Mouse (Mus musculus): ENCODE results near the gene Trex1. TPM values are rescaled to one million over a fixed set of nuclear protein-coding genes. Genes with fewer than 3 reads are reported as not detected.
A peak's percentile ranks its signal among the peaks of the same experiment; 100 is the strongest.

Gene Trex1
- polyA plus RNA-seq, 1 experiment from 2014 or later = 13.0 TPM

GRCm38 (mm10) chr9:109093786-109094552, 34.4 kb upstream of the Trex1 start:
- peak; percentile 3; the same call in 1 of the 2 replicates for ATAC-seq
- Histone ChIP-seq H3K27me3 (replicated peaks; ENCODE audit: control insufficient read depth, insufficient read depth, low read length) (no peaks in the 10 kb centered on the region), H3K4me1 (ENCODE audit: control insufficient read depth, insufficient read depth, low read length) (peaks cover 41% of the 10 kb centered on the region), H3K9me3 (ENCODE audit: control insufficient read depth, low read length) (no peaks in the 10 kb centered on the region), H3K27ac (ENCODE audit: low read length) (peak overlapping the region; percentile 8), H3K4me3 (ENCODE audit: low read length) (peak overlapping the region; percentile 70), H3K9ac (ENCODE audit: low read depth, low read length) (peak overlapping the region; percentile 85; the same call in 1 of the 2 replicates), H3K36me3 (ENCODE audit: control insufficient read depth, insufficient read depth, low read length) (peaks cover 2% of the 10 kb centered on the region; the same call in 1 of the 2 replicates), H3K4me2 (ENCODE audit: low read depth, low read length) (peak overlapping the region; percentile 91)
- WGBS = 24% methylated on average over 11 of the region's 11 CpGs

GRCm38 (mm10) chr9:109092799-109093198, 33.3 kb upstream of the Trex1 start:
- no peaks in the 10 kb centered on the region for H3K27me3 ChIP-seq (replicated peaks; ENCODE audit: control insufficient read depth, insufficient read depth, low read length)
- WGBS = 51% methylated on average over 6 of the region's 6 CpGs
- H3K27ac ChIP-seq (ENCODE audit: low read length) = no peak overlapping the region
- no peak for ATAC-seq
- no peak overlapping the region for H3K4me2 ChIP-seq (ENCODE audit: low read depth, low read length)
- no peaks in the 10 kb centered on the region for H3K9me3 ChIP-seq (ENCODE audit: control insufficient read depth, low read length)
- H3K4me3 ChIP-seq (ENCODE audit: low read length) = no peak overlapping the region
- peaks cover 30% of the 10 kb centered on the region for H3K4me1 ChIP-seq (ENCODE audit: control insufficient read depth, insufficient read depth, low read length)
- H3K9ac ChIP-seq (ENCODE audit: low read depth, low read length) = no peak overlapping the region
- peaks cover 2% of the 10 kb centered on the region; the same call in 1 of the 2 replicates for H3K36me3 ChIP-seq (ENCODE audit: control insufficient read depth, insufficient read depth, low read length)

GRCm38 (mm10) chr9:109091802-109092201, 32.3 kb upstream of the Trex1 start:
- H3K9ac ChIP-seq (ENCODE audit: low read depth, low read length) = no peak overlapping the region
- 89% methylated on average over 8 of the region's 8 CpGs for whole genome bisulfite sequencing
- H3K27me3 ChIP-seq (replicated peaks; ENCODE audit: control insufficient read depth, insufficient read depth, low read length) = no peaks in the 10 kb centered on the region
- no peak overlapping the region for H3K4me2 ChIP-seq (ENCODE audit: low read depth, low read length)
- H3K4me3 ChIP-seq (ENCODE audit: low read length) = no peak overlapping the region
- H3K36me3 ChIP-seq (ENCODE audit: control insufficient read depth, insufficient read depth, low read length) = peaks cover 2% of the 10 kb centered on the region; the same call in 1 of the 2 replicates
- H3K4me1 ChIP-seq (ENCODE audit: control insufficient read depth, insufficient read depth, low read length) = peaks cover 20% of the 10 kb centered on the region
- no peaks in the 10 kb centered on the region for H3K9me3 ChIP-seq (ENCODE audit: control insufficient read depth, low read length)
- H3K27ac ChIP-seq (ENCODE audit: low read length) = no peak overlapping the region
- ATAC-seq = no peak

GRCm38 (mm10) chr9:109090446-109090845, 30.9 kb upstream of the Trex1 start:
- Histone ChIP-seq H3K36me3 (ENCODE audit: control insufficient read depth, insufficient read depth, low read length) (peaks cover 2% of the 10 kb centered on the region; the same call in 1 of the 2 replicates), H3K4me3 (ENCODE audit: low read length) (no peak overlapping the region), H3K27me3 (replicated peaks; ENCODE audit: control insufficient read depth, insufficient read depth, low read length) (no peaks in the 10 kb centered on the region), H3K4me2 (ENCODE audit: low read depth, low read length) (no peak overlapping the region), H3K27ac (ENCODE audit: low read length) (no peak overlapping the region), H3K9me3 (ENCODE audit: control insufficient read depth, low read length) (no peaks in the 10 kb centered on the region), H3K4me1 (ENCODE audit: control insufficient read depth, insufficient read depth, low read length) (peaks cover 13% of the 10 kb centered on the region), H3K9ac (ENCODE audit: low read depth, low read length) (no peak overlapping the region)
- WGBS = 62% methylated on average over 15 of the region's 15 CpGs
- ATAC-seq = no peak

GRCm38 (mm10) chr9:109087987-109088386, 28.5 kb upstream of the Trex1 start:
- Histone ChIP-seq H3K9me3 (ENCODE audit: control insufficient read depth, low read length) (no peaks in the 10 kb centered on the region), H3K27ac (ENCODE audit: low read length) (no peak overlapping the region)

GRCm38 (mm10) chr9:109084922-109085321, 25.4 kb upstream of the Trex1 start:
- H3K27me3 ChIP-seq (replicated peaks; ENCODE audit: control insufficient read depth, insufficient read depth, low read length) = no peaks in the 10 kb centered on the region
- no peak overlapping the region for H3K4me2 ChIP-seq (ENCODE audit: low read depth, low read length)
- H3K9ac ChIP-seq (ENCODE audit: low read depth, low read length) = no peak overlapping the region
- 20% methylated on average over 2 of the region's 2 CpGs for WGBS
- no peaks in the 10 kb centered on the region for H3K36me3 ChIP-seq (ENCODE audit: control insufficient read depth, insufficient read depth, low read length)
- H3K4me3 ChIP-seq (ENCODE audit: low read length) = no peak overlapping the region
- no peaks in the 10 kb centered on the region for H3K9me3 ChIP-seq (ENCODE audit: control insufficient read depth, low read length)
- no peak for ATAC-seq
- H3K4me1 ChIP-seq (ENCODE audit: control insufficient read depth, insufficient read depth, low read length) = peaks cover 13% of the 10 kb centered on the region; the same call in 1 of the 2 replicates
- no peak overlapping the region for H3K27ac ChIP-seq (ENCODE audit: low read length)

More at GRCm38 (mm10) chr9:109087987-109088386, 28.5 kb upstream of the Trex1 start:
- Histone ChIP-seq H3K4me3 (ENCODE audit: low read length) (no peak overlapping the region), H3K4me2 (ENCODE audit: low read depth, low read length) (no peak overlapping the region), H3K9ac (ENCODE audit: low read depth, low read length) (no peak overlapping the region), H3K4me1 (ENCODE audit: control insufficient read depth, insufficient read depth, low read length) (peaks cover 4% of the 10 kb centered on the region; the same call in 1 of the 2 replicates), H3K36me3 (ENCODE audit: control insufficient read depth, insufficient read depth, low read length) (peaks cover 2% of the 10 kb centered on the region; the same call in 1 of the 2 replicates), H3K27me3 (replicated peaks; ENCODE audit: control insufficient read depth, insufficient read depth, low read length) (no peaks in the 10 kb centered on the region)
- ATAC-seq = no peak
- WGBS = 19% methylated on average over 5 of the region's 5 CpGs

GRCm38 (mm10) chr9:109082124-109082800, 22.7 kb upstream of the Trex1 start, which contains the start of the genes Ccdc51 and Tma7:
Ccdc51 (plus strand) TSS chr9:109082493.
Tma7 (minus strand) TSS chr9:109082587.
- WGBS = under 1% methylated on average over 37 of the region's 37 CpGs
- H3K27me3 ChIP-seq (replicated peaks; ENCODE audit: control insufficient read depth, insufficient read depth, low read length) = no peaks in the 10 kb centered on the region
- H3K36me3 ChIP-seq (ENCODE audit: control insufficient read depth, insufficient read depth, low read length) = no peaks in the 10 kb centered on the region
- peak within 1 kb of the TSS; percentile 71 for H3K4me2 ChIP-seq (ENCODE audit: low read depth, low read length)
- H3K4me1 ChIP-seq (ENCODE audit: control insufficient read depth, insufficient read depth, low read length) = peaks cover 13% of the 10 kb centered on the region; the same call in 1 of the 2 replicates
- no peaks in the 10 kb centered on the region for H3K9me3 ChIP-seq (ENCODE audit: control insufficient read depth, low read length)
- H3K27ac ChIP-seq (ENCODE audit: low read length) = peak within 1 kb of the TSS; percentile 84
- peak within 1 kb of the TSS; percentile 77 for H3K4me3 ChIP-seq (ENCODE audit: low read length)
- H3K9ac ChIP-seq (ENCODE audit: low read depth, low read length) = peak within 1 kb of the TSS; percentile 83
- ATAC-seq = peak; percentile 99

GRCm38 (mm10) chr9:109081749-109082123, 22.2 kb upstream of the Trex1 start:
- Histone ChIP-seq H3K9ac (ENCODE audit: low read depth, low read length) (peak overlapping the region; percentile 83), H3K4me1 (ENCODE audit: control insufficient read depth, insufficient read depth, low read length) (peaks cover 13% of the 10 kb centered on the region; the same call in 1 of the 2 replicates), H3K4me2 (ENCODE audit: low read depth, low read length) (peak overlapping the region; percentile 71), H3K27me3 (replicated peaks; ENCODE audit: control insufficient read depth, insufficient read depth, low read length) (no peaks in the 10 kb centered on the region), H3K27ac (ENCODE audit: low read length) (peak overlapping the region; percentile 84), H3K36me3 (ENCODE audit: control insufficient read depth, insufficient read depth, low read length) (no peaks in the 10 kb centered on the region), H3K9me3 (ENCODE audit: control insufficient read depth, low read length) (no peaks in the 10 kb centered on the region), H3K4me3 (ENCODE audit: low read length) (peak overlapping the region; percentile 77)
- peak; percentile 16 for ATAC-seq
- WGBS = 5% methylated on average over 11 of the region's 11 CpGs

- no peak overlapping the region for H3K4me3 ChIP-seq (ENCODE audit: low read length)
- 94% methylated on average over 3 of the region's 3 CpGs for WGBS
- H3K9ac ChIP-seq (ENCODE audit: low read depth, low read length) = no peak overlapping the region
- no peak overlapping the region; the same call in 1 of the 2 replicates for H3K4me2 ChIP-seq (ENCODE audit: low read depth, low read length)
- H3K4me1 ChIP-seq (ENCODE audit: control insufficient read depth, insufficient read depth, low read length) = peaks cover 13% of the 10 kb centered on the region; the same call in 1 of the 2 replicates
- ATAC-seq = no peak
- H3K36me3 ChIP-seq (ENCODE audit: control insufficient read depth, insufficient read depth, low read length) = no peaks in the 10 kb centered on the region
- no peaks in the 10 kb centered on the region for H3K9me3 ChIP-seq (ENCODE audit: control insufficient read depth, low read length)
- no peak overlapping the region for H3K27ac ChIP-seq (ENCODE audit: low read length)
- no peaks in the 10 kb centered on the region for H3K27me3 ChIP-seq (replicated peaks; ENCODE audit: control insufficient read depth, insufficient read depth, low read length)
Observed at GRCm38 (mm10) chr9:109080516-109080915, 21.0 kb upstream of the Trex1 start.
